Mouse (Mus musculus) heart, embryonic 12.5 days (tissue): ENCODE measurements around the gene Trim38. TPM values are rescaled to one million over a fixed set of nuclear protein-coding genes. Genes with fewer than 3 reads are reported as not detected.
A peak's percentile ranks its signal among the peaks of the same experiment; 100 is the strongest.
"Not testable (repeated sequence)": the region's sequence is repeated elsewhere in the genome, so short reads cannot be mapped to it uniquely, and the experiment has no call there.

Source experiments
- ATAC-seq: fragments of 200-750 bp; cut with Nextera tagmentation; 2 replicates; pipeline ENCODE4 v1.8.0; 2017; ENCODE audit warnings: moderate TSS enrichment, moderate library complexity; ENCODE audit not compliant: insufficient number of reproducible peaks, low FRiP score
- H3K27ac ChIP-seq: fragments of 300-500 bp; sonication (generic); 2 replicates; pipeline ENCODE4 v1.5.1; 2016; ENCODE audit warnings: mild to moderate bottlenecking, moderate library complexity; ENCODE audit not compliant: poor library complexity, severe bottlenecking
- H3K27me3 ChIP-seq: fragments of 300-500 bp; sonication (generic); replicated peaks from 2 replicates; pipeline ENCODE4 v1.6.1; 2016; ENCODE audit warnings: mild to moderate bottlenecking, moderate library complexity
- H3K36me3 ChIP-seq: fragments of 300-500 bp; sonication (generic); 2 replicates; pipeline ENCODE4 v1.6.1; 2016; ENCODE audit warnings: mild to moderate bottlenecking, moderate library complexity
- H3K4me1 ChIP-seq: fragments of 300-500 bp; sonication (generic); replicated peaks from 2 replicates; pipeline ENCODE4 v1.6.1; 2016; ENCODE audit warnings: mild to moderate bottlenecking
- H3K4me2 ChIP-seq: fragments of 300-500 bp; sonication (generic); 2 replicates; pipeline ENCODE4 v1.6.1; 2016; ENCODE audit warnings: mild to moderate bottlenecking, moderate library complexity
- H3K4me3 ChIP-seq: fragments of 300-500 bp; sonication (generic); 2 replicates; pipeline ENCODE4 v1.5.1; 2016; ENCODE audit warnings: mild to moderate bottlenecking
- H3K9ac ChIP-seq: fragments of 300-500 bp; sonication (generic); 2 replicates; pipeline ENCODE4 v1.6.1; 2016; ENCODE audit warnings: mild to moderate bottlenecking, moderate library complexity
- H3K9me3 ChIP-seq: fragments of 300-500 bp; sonication (generic); replicated peaks from 2 replicates; pipeline ENCODE4 v1.6.1; 2016; ENCODE audit warnings: mild to moderate bottlenecking, moderate library complexity
- WGBS: fragments of 180-500 bp; shearing (Covaris S2); methylation state at CpG from one replicate; pipeline ENCODE4 v1.1.7; 2016; 5-methylcytosine and 5-hydroxymethylcytosine counted together
- polyA plus RNA-seq: library from polyadenylated mRNA; unstranded; fragments of >200 nt; fragmentation: Nextera tagmentation; extraction: Ambion mirVana; gene quantifications from 2 replicates; pipeline ENCODE4 v1.2.1, GENCODE M21; 2016

Gene Trim38
- polyA plus RNA-seq, 1 experiment from 2014 or later: not detected

DNA sequence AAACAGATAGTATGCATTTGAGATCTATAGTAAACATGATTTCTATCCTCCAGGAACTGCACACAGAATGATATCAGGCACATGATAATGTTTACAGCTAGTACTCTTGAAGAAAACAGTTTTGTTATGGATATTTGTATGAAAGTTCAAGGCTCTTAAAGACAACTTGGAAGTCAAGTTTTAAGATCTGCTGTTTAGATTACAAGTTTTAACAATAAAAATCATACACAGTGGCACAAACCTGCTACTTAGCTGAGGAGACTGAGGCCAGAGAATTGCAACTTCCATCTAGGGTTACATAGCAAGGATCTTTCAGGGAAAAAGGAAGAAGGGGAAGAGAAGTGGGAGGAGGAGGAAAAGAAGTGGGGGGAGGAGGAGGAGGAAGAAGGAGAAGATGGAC lies 14.7 kb upstream of the Trim38 start:
- Histone ChIP-seq H3K27ac (no peak overlapping the region), H3K4me3 (no peak overlapping the region), H3K4me2 (no peak overlapping the region), H3K27me3 (no peaks in the 10 kb centered on the region), H3K36me3 (no peaks in the 10 kb centered on the region), H3K9ac (no peak overlapping the region), H3K9me3 (no peaks in the 10 kb centered on the region), H3K4me1 (peaks cover 7% of the 10 kb centered on the region)
- ATAC-seq: no peak

DNA sequence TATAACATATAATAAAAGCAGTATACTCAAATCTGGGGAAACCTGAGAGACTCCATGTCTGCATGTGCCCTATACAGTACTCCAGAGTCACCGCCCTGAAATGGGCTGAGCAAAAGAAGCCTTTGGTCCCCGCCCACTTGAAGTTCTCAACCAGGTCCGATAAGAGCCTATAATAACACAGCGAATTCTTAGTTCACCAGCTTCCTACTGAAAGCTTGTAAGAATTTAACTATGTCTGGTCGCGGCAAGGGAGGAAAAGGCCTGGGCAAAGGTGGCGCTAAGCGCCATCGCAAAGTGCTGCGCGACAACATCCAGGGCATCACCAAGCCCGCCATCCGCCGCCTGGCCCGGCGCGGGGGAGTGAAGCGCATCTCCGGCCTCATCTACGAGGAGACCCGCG lies 12.9 kb upstream of the Trim38 start, which contains the start of gene Hist1h4b:
Gene Hist1h4b, plus strand, starts transcription at position 224 of the 400 bp plus-strand sequence.
- Histone ChIP-seq H3K4me3 (peak within 1 kb of the TSS; percentile 51), H3K4me1 (peaks cover 12% of the 10 kb centered on the region), H3K27ac (peak within 1 kb of the TSS; percentile 93), H3K9ac (peak within 1 kb of the TSS; percentile 81), H3K4me2 (peak within 1 kb of the TSS; percentile 77), H3K36me3 (no peaks in the 10 kb centered on the region), H3K27me3 (no peaks in the 10 kb centered on the region), H3K9me3 (no peaks in the 10 kb centered on the region)
- WGBS: under 1% methylated on average over 13 of the region's 22 CpGs
- peak; percentile 81 for ATAC-seq

DNA sequence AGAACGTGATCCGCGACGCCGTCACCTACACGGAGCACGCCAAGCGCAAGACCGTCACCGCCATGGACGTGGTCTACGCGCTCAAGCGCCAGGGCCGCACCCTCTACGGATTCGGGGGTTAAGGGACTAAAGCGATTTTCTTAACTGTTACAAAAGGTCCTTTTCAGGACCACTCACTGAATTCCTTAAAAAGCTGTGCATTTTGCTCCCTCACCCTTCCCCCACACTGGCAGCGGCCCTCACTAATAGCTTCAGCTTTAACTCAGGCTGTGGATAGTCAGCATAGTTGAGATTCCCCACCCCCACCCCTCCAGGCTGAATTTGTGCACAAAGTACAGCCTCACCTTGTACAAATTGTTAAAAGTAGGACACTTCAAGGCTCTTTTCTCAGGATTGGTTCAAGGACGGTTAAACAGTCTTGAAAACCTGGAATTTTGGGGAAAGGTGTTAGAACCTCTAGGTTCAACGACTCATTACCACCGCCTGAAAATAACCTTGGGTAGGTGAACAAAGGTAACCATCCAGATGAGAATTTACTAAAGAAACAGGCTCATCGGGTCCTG lies 12.4 kb upstream of the Trim38 start:
- H3K4me3 ChIP-seq: peak overlapping the region; percentile 51
- WGBS: 1% methylated on average over 19 of the region's 23 CpGs
- no peaks in the 10 kb centered on the region for H3K36me3 ChIP-seq
- H3K27me3 ChIP-seq: no peaks in the 10 kb centered on the region
- no peak; the same call in 1 of the 2 replicates for ATAC-seq
- H3K27ac ChIP-seq: peak overlapping the region; percentile 93
- H3K4me2 ChIP-seq: peak overlapping the region; percentile 77
- H3K9ac ChIP-seq: peak overlapping the region; percentile 81
- peaks cover 12% of the 10 kb centered on the region for H3K4me1 ChIP-seq
- no peaks in the 10 kb centered on the region for H3K9me3 ChIP-seq

DNA sequence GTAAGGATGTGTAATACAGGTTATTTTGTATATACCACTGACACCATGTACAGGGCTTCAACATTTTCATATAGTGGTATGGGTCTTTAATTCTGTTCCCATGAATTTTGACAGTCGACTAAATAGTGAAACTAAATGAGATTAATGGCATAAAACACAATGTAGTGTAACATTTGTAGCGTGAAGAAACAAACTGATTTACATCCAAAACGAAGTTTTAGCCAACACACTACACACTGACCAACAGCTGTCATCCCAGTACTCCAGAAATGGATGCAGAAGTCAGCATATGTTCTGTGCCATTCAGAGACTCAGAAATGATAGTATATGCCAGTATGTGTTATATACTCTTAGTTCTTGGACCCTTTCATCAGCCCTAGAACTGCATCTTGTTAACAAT lies 11.8 kb upstream of the Trim38 start:
- Histone ChIP-seq H3K27me3 (no peaks in the 10 kb centered on the region), H3K36me3 (no peaks in the 10 kb centered on the region), H3K27ac (no peak overlapping the region), H3K4me3 (no peak overlapping the region), H3K4me1 (peaks cover 12% of the 10 kb centered on the region), H3K4me2 (no peak overlapping the region), H3K9me3 (no peaks in the 10 kb centered on the region), H3K9ac (no peak overlapping the region)
- no peak for ATAC-seq
- WGBS: 49% methylated on average over 3 of the region's 3 CpGs

DNA sequence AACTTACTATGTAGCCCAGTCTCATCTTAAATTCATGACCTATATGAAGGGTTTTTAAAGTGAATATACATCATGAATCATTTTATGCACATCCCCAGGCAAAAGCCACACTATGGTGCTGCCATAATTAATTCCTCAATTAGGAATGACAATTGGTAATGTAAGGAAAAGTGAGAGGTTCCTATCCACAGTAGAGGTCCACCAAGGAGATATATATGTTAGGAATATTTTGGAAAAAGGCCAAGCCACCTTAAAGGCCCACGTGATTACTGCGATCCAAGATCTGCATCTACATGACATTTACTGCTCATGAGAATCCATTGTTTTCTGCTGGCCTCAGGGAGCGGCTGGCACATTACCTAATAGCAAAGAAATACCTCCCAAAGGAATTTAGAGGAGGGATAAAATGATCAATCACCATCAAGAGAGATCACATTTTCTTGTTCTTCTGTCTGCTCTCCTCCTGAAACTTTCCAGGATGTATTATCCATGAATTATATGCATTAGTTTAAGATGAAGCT lies 10.4 kb upstream of the Trim38 start:
- WGBS: 86% methylated on average over 3 of the region's 3 CpGs
- ATAC-seq: no peak
- Histone ChIP-seq H3K27ac (no peak overlapping the region), H3K27me3 (no peaks in the 10 kb centered on the region), H3K4me1 (peaks cover 21% of the 10 kb centered on the region), H3K36me3 (no peaks in the 10 kb centered on the region), H3K9me3 (no peaks in the 10 kb centered on the region), H3K4me3 (no peak overlapping the region), H3K9ac (no peak overlapping the region), H3K4me2 (no peak overlapping the region)

DNA sequence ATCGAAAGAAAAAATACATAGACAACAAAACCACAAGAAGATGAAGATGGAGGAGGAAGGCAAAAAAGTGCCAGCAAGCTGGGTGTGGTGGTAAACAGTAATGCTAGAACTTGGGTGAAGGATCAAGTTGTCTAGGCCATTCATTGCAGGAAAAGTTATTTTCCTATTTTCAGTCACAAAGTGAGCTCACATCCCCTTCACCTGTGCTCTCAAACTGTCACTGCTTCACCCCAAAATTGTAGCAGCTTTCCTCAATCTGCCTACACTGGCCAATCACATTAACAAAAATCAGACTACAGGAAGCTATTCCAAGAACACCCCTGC lies 9.8 kb upstream of the Trim38 start:
- H3K4me3 ChIP-seq: peak overlapping the region; percentile 53
- H3K27me3 ChIP-seq: no peaks in the 10 kb centered on the region
- H3K36me3 ChIP-seq: no peaks in the 10 kb centered on the region
- 60% methylated on average over 1 of the region's 1 CpGs for WGBS
- no peaks in the 10 kb centered on the region for H3K9me3 ChIP-seq
- H3K4me1 ChIP-seq: peaks cover 27% of the 10 kb centered on the region
- ATAC-seq: no peak
- H3K27ac ChIP-seq: peak overlapping the region; percentile 94
- peak overlapping the region; percentile 83 for H3K4me2 ChIP-seq
- H3K9ac ChIP-seq: 0 out of 2 replicates have a peak overlapping the region, but pooled peaks have one; percentile 52

DNA sequence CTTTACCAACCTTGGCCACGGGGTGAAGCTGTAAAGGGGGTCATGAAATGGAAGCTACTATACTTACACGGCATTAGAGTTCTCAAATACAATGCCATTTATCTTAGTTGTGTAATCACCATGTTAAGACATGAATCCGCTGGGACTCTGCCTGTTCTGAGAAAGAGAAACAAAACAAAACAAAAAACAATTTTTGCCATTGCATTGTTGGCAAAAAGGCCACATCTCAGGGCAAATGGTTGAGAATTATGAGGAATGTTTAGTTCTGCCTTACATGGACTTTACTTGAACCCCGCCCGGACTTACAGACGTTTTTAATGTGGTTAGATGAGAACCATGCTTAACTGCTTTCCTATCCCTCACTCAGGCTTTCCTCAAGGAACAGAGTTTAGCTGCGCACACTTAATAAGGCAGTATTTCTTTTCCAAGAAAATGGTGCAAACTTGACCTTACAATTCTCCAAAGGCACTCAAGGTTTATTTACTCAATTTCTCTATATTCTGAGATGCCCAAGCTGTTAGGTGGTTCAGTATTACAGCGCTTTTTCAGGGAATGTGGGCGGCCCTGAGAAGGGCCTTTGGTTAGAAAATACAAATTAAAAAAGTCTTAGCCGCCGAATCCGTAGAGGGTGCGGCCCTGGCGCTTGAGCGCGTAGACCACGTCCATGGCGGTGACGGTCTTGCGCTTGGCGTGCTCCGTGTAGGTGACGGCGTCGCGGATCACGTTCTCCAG lies 9.3 kb upstream of the Trim38 start:
- Histone ChIP-seq H3K36me3 (no peaks in the 10 kb centered on the region), H3K4me2 (peak overlapping the region; percentile 83), H3K4me3 (peak overlapping the region; percentile 53), H3K9ac (peak overlapping the region; percentile 52), H3K27me3 (no peaks in the 10 kb centered on the region), H3K27ac (peak overlapping the region; percentile 94), H3K4me1 (peaks cover 28% of the 10 kb centered on the region), H3K9me3 (no peaks in the 10 kb centered on the region)
- WGBS: 2% methylated on average over 26 of the region's 27 CpGs
- ATAC-seq: 0 out of 2 replicates have a peak, but pooled peaks have one; percentile 0

DNA sequence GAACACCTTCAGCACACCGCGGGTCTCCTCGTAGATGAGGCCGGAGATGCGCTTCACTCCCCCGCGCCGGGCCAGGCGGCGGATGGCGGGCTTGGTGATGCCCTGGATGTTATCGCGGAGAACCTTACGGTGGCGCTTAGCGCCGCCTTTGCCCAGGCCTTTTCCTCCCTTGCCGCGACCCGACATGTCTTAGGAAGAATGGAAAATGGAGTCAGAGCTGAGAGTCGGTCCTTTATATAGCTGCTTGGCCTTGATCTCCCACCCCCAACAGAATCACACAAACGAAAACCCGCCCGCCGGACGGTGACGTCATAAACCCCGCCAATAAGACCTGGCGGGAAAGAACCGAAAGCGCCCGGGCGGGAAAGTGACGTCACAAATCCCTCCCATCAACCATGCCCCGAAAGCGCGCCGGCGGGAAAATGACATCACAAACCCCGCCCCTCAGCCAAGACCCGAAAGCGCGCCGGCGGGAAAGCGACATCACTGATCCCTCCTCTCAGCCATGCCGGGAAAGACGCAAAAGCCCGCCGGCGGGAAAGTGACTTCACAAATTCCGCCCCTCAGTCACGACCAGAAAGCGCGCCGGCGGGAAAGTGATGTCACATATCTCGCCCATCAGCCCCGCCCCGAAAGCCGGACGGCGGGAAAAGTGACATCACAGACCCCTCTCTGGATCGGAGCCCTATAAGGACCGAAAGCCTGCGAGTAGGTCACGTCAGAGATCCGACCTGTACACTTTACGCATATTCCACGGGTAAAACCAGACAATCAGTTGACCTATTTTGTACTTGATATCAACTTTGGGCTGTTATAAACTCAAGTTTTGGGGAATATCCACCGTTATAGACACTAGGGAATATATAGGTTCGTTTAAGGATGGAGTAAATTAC lies 8.5 kb upstream of the Trim38 start, which contains the start of gene Hist1h4a:
Gene Hist1h4a, minus strand, starts transcription at position 259 of the 893 bp plus-strand sequence.
- H3K27me3 ChIP-seq: no peaks in the 10 kb centered on the region
- peaks cover 28% of the 10 kb centered on the region for H3K4me1 ChIP-seq
- peak within 1 kb of the TSS; percentile 78 for H3K9ac ChIP-seq
- H3K27ac ChIP-seq: peak within 1 kb of the TSS; percentile 94
- under 1% methylated on average over 67 of the region's 72 CpGs for WGBS
- peak within 1 kb of the TSS; percentile 53 for H3K4me3 ChIP-seq
- H3K4me2 ChIP-seq: peak within 1 kb of the TSS; percentile 83
- ATAC-seq: peak; percentile 82
- H3K9me3 ChIP-seq: no peaks in the 10 kb centered on the region
- no peaks in the 10 kb centered on the region for H3K36me3 ChIP-seq

DNA sequence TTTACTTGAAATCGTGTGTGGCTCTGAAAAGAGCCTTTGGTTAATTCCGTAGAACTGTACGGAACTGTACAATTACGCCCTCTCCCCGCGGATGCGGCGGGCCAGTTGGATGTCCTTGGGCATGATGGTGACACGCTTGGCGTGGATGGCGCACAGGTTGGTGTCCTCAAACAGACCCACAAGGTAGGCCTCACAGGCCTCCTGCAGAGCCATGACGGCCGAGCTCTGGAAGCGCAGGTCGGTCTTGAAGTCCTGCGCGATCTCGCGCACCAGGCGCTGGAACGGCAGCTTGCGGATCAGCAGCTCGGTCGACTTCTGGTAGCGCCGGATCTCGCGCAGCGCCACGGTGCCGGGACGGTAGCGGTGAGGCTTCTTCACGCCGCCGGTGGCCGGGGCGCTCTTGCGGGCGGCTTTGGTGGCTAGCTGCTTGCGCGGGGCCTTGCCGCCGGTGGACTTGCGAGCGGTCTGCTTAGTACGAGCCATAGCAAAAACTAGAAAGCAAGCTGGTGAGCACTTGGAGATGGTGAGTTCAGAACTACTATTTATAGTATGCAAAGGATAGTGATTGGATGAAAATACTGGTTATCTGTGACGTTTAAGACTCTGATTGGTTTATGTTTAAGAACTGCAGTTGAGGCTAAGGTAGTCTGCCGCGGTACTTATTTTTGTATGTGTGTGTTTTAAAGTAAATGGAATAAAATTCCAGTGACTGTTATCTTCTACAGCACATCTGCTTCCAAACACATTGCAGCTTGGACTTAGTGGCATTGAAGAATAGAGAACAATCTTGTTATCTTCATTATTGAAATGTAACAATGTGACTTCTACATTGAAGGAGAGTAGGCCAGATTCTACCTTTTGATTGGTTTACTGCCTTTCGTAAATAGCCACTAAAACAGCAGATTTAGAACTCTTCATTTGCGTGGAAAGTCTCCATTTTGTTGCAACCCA lies 7.6 kb upstream of the Trim38 start, which contains the start of gene Hist1h3a:
Gene Hist1h3a, minus strand, starts transcription at position 516 of the 951 bp plus-strand sequence.
- WGBS: under 1% methylated on average over 36 of the region's 52 CpGs
- not testable (repeated sequence) for H3K36me3 ChIP-seq

DNA sequence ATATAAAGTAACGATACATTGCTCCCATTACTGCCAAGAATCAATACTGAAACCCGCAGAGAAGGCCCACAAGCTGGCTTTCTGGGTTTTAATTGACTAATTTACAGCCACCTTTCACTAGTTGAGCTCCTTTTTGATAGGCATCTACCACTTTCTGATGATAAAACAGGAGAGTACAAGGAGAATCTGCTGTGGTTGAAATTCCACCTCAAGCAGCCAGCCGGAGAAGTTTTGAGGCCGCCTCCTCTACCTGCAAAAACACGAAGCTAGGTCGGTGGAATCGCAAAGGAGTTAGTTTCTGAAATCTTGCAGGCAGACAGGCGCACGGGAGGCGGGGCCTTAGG lies 6.5 kb upstream of the Trim38 start:
- H3K9ac ChIP-seq: peak overlapping the region; percentile 81
- H3K4me1 ChIP-seq: peaks cover 24% of the 10 kb centered on the region
- H3K4me3 ChIP-seq: peak overlapping the region; percentile 57
- WGBS: 1% methylated on average over 10 of the region's 10 CpGs
- H3K9me3 ChIP-seq: no peaks in the 10 kb centered on the region
- H3K27me3 ChIP-seq: no peaks in the 10 kb centered on the region
- H3K36me3 ChIP-seq: no peaks in the 10 kb centered on the region
- H3K4me2 ChIP-seq: peak overlapping the region; percentile 80
- H3K27ac ChIP-seq: peak overlapping the region; percentile 94
- ATAC-seq: no peak

More for the DNA sequence above, 7.6 kb upstream of the Trim38 start, which contains the start of gene Hist1h3a:
- ATAC-seq: peak; percentile 68
- Histone ChIP-seq H3K4me1 (peaks cover 28% of the 10 kb centered on the region), H3K4me3 (peak within 1 kb of the TSS; percentile 57), H3K27ac (peak within 1 kb of the TSS; percentile 94), H3K9ac (peak within 1 kb of the TSS; percentile 81), H3K4me2 (peak within 1 kb of the TSS; percentile 83)
- not testable (repeated sequence) for H3K27me3 ChIP-seq, H3K9me3 ChIP-seq
